Mouse (Mus musculus) stomach, embryonic 15.5 days (tissue): ENCODE measurements at regions not wholly inside any gene's neighbourhood (a gene's known extent, or its start where the extent isn't known, plus 50 kb on each side); places are given as distances from the start of the nearest gene placed in this dataset.

Experiments
- ATAC-seq: fragments of 200-750 bp; cut with Nextera tagmentation; 2 replicates; pipeline ENCODE4 v1.8.0; 2017; ENCODE audit warnings: low read depth, moderate number of reproducible peaks, moderate TSS enrichment; ENCODE audit not compliant: insufficient read depth, low FRiP score
- H3K27ac ChIP-seq: fragments of 300-500 bp; sonication (generic); 2 replicates; pipeline ENCODE4 v1.5.1; 2015; ENCODE audit warnings: mild to moderate bottlenecking, inconsistent platforms
- H3K27me3 ChIP-seq: fragments of 300-500 bp; sonication (generic); replicated peaks from 2 replicates; pipeline ENCODE4 v1.6.1; 2015; ENCODE audit warnings: inconsistent platforms
- H3K36me3 ChIP-seq: fragments of 300-500 bp; sonication (generic); 2 replicates; pipeline ENCODE4 v1.6.1; 2015; ENCODE audit warnings: inconsistent platforms
- H3K4me1 ChIP-seq: fragments of 300-500 bp; sonication (generic); 2 replicates; pipeline ENCODE4 v1.6.1; 2015; ENCODE audit warnings: inconsistent platforms
- H3K4me2 ChIP-seq: fragments of 300-500 bp; sonication (generic); 2 replicates; pipeline ENCODE4 v1.6.1; 2015; ENCODE audit warnings: mild to moderate bottlenecking, inconsistent platforms
- H3K4me3 ChIP-seq: fragments of 300-500 bp; sonication (generic); replicated peaks from 2 replicates; pipeline ENCODE4 v1.5.1; 2015; ENCODE audit warnings: inconsistent platforms
- H3K9ac ChIP-seq: fragments of 300-500 bp; sonication (generic); 2 replicates; pipeline ENCODE4 v1.6.1; 2015; ENCODE audit warnings: inconsistent platforms
- H3K9me3 ChIP-seq: fragments of 300-500 bp; sonication (generic); 2 replicates; pipeline ENCODE4 v1.6.1; 2016; ENCODE audit warnings: inconsistent platforms
- WGBS: fragments of 180-500 bp; shearing (Covaris S2); methylation state at CpG from one replicate; pipeline ENCODE4 v1.1.7; 2015; 5-methylcytosine and 5-hydroxymethylcytosine counted together

DNA sequence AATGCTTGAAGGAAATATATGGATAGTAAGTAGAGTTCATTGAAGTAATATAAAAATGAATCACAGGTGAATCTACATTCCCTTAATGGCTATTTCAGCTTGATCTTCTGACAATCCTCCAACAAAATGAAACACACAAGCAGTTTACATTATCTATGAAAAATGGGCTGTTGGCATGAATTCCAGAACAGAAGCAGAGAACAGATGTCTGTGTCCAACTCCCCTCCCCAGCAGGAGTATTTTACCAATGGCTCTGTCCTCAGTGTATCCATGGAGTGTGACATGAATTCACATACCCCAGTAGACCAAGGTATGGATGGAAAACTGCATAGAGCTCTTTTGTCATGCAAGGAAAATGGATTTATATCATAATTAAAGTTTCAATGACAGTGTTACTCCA lies 370.3 kb upstream of the BC052040 start:
- no peak overlapping the region for H3K4me3 ChIP-seq
- no peaks in the 10 kb centered on the region for H3K27me3 ChIP-seq
- ATAC-seq, result no peak
- no peaks in the 10 kb centered on the region for H3K36me3 ChIP-seq
- H3K9me3 ChIP-seq, result no peaks in the 10 kb centered on the region
- no peak overlapping the region for H3K4me2 ChIP-seq
- H3K4me1 ChIP-seq, result peaks cover 5% of the 10 kb centered on the region
- H3K27ac ChIP-seq, result no peak overlapping the region
- H3K9ac ChIP-seq, result no peak overlapping the region

DNA sequence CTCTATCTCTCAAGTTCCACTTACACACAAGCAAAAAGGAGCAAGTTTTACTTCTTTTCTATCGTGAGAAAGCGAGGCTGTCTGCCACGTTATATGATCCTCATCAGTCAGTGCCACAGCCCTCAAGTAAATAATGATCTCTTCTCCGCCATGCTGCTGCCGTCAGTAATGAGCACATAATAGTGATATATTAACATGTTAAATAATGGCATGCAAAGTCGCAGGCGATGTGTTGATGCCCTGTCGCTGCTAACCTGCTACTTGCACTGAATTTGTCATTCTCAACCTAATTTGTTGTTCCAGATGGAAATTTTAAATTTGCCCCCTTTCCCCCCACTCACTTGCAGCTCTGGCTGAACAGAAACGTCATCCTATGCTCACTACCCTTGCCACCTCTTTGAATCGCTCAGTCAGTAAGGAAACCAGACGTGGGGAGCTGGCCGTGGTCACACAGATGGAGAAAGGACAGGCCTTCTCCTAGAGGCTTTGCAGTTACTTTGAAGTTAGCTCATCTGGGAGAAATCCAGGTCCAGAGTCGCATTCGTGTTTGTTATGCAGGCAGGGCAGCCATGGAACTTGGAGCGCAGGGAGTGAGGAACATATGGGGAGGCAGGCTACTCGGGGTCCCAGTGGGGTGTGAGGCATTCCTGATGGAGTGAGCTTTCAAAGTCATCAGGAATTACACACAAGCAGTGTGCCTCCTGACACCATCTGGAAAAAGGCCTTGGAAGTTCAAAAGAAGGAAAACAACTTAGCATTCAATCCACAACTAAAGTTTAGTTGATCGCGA lies 368.1 kb upstream of the BC052040 start:
- Histone ChIP-seq H3K4me1 (peaks cover 5% of the 10 kb centered on the region), H3K4me3 (no peak overlapping the region), H3K36me3 (no peaks in the 10 kb centered on the region), H3K9ac (no peak overlapping the region), H3K27ac (peak overlapping the region; percentile 18; the same call in 1 of the 2 replicates), H3K27me3 (no peaks in the 10 kb centered on the region), H3K4me2 (peak overlapping the region; percentile 8), H3K9me3 (no peaks in the 10 kb centered on the region)
- WGBS, result 34% methylated on average over 18 of the region's 18 CpGs
- ATAC-seq, result no peak

DNA sequence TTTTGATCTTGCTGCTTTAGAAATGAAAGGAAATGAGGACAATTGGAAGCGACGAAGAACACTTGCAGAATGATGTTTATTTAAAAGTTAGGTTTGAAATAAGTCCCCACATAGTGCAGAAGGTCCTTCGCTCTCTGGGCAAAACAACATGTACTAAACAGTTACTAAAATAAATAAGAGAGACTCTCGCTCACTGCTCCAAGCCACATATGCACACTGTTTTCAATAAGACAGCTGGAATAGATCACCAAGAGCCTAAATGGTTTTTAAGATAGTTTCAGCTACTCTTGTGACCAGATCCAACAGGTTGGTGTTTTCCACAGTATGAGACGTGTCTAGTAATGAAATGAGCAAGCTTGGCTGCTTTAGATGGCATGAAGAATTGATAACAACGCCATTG lies 367.2 kb upstream of the BC052040 start:
- Histone ChIP-seq H3K9ac (no peak overlapping the region), H3K4me3 (no peak overlapping the region), H3K36me3 (no peaks in the 10 kb centered on the region), H3K9me3 (no peaks in the 10 kb centered on the region), H3K27ac (peak overlapping the region; percentile 18), H3K27me3 (no peaks in the 10 kb centered on the region), H3K4me2 (no peak overlapping the region), H3K4me1 (peaks cover 5% of the 10 kb centered on the region)
- ATAC-seq, result no peak
- WGBS, result 47% methylated on average over 6 of the region's 6 CpGs

DNA sequence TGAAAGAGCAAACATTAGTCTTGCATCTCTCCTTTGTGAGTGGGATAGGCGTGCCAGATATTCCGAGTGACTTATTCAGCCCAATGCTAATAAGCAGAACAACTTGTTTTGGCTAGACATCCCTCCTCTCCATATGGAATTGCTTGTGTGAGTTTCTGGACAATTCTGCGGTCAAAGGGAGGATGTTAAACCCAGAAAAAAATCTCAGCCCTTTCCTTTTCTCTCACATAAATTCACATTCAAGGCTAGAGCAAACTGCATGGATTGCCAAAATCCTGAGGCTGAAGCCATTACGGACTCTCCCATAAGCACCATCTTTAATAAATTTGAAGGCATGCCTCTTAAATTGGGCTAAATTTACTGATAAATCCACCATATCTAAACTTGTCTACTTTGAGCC lies 351.5 kb upstream of the BC052040 start:
- no peak overlapping the region for H3K9ac ChIP-seq
- H3K36me3 ChIP-seq, result no peaks in the 10 kb centered on the region
- no peak for ATAC-seq
- no peak overlapping the region for H3K4me2 ChIP-seq
- WGBS, result 67% methylated on average over 4 of the region's 4 CpGs
- no peaks in the 10 kb centered on the region for H3K4me1 ChIP-seq
- H3K27me3 ChIP-seq, result no peaks in the 10 kb centered on the region
- no peak overlapping the region for H3K27ac ChIP-seq
- H3K9me3 ChIP-seq, result no peaks in the 10 kb centered on the region
- H3K4me3 ChIP-seq, result no peak overlapping the region

DNA sequence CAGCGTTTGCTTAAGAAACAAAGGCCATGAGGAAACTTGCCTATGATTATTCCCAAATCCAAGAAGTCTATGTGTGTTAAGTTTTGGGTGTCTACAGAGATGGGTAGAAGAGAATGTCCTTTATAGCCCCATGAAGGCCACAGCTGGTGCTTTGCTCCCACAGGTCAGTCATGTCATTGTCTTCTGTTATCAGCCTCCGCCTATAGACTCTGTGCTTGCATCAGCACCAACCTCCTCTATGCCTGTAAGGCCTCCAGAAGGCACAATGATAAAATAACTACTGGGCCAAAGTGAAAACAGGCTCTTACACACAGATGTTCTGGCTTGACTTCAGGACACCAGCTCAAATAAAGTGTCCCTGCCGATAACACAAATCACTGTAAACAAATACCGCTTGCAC lies 333.8 kb upstream of the BC052040 start:
- Histone ChIP-seq H3K9ac (no peak overlapping the region), H3K27ac (no peak overlapping the region), H3K27me3 (no peaks in the 10 kb centered on the region), H3K4me3 (no peak overlapping the region), H3K9me3 (no peaks in the 10 kb centered on the region), H3K4me2 (no peak overlapping the region), H3K36me3 (no peaks in the 10 kb centered on the region), H3K4me1 (0 out of 2 replicates have a peak, but pooled peaks cover 8% of the 10 kb centered on the region)
- ATAC-seq, result no peak
- WGBS, result 56% methylated on average over 4 of the region's 4 CpGs

DNA sequence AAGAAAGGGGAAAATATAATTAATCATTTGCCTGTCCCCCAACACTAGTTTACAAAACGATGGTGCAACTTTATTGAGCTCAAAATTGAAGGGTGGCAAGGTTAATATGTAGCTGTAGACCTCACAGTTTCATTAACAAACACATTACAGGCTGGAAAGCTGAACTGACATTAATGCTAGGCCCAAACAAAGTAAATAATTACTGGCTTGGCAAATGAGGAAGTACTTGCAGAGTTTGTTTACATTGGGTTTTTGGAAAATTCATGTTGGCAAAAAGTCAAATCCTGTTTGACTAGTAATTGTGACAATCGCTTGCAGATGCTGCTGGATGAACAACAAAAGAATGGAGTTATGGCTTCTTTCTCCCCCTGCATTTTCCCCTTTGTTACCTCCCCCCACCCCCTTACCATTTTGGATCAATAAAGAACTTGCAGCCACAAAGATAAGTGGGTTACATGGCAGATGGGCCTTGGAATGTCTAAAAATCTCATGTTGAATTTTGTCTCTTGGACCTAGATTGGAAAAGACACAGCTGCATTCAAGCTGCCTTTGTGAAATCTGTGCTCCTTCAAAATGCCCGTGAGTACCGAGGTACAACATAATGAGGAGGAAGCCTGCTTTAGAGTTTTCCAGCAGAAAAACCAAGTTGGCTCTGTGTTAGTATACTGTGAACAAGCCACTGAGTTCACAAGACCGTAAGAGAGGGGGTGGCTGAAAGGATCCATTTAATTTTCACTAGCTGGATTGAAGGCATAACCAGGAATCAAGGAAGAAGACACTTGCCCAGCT lies 331.3 kb upstream of the BC052040 start:
- Histone ChIP-seq H3K27me3 (no peaks in the 10 kb centered on the region), H3K4me2 (no peak overlapping the region), H3K36me3 (no peaks in the 10 kb centered on the region), H3K9ac (no peak overlapping the region), H3K4me3 (no peak overlapping the region), H3K27ac (peak overlapping the region; percentile 51; the same call in 1 of the 2 replicates), H3K4me1 (0 out of 2 replicates have a peak, but pooled peaks cover 8% of the 10 kb centered on the region), H3K9me3 (no peaks in the 10 kb centered on the region)
- 27% methylated on average over 5 of the region's 5 CpGs for WGBS
- no peak for ATAC-seq

DNA sequence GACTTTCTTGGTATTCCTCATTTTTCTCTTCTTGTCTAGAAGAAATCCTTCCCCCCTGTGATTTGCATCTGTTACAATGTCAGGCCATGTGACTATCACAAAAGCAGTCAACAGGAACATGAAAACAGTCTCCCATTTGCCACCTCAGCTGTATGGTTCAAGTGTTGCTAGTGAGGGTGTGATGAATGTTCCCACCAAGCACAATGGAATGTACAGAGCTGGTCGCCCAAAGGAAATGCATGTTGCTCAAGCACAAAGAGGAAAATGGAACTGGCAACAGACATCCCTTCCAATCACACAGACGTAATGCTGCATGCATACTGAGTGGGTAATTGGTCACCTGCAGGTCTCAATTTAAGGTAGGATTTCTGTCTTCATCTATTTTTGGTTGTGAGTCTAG lies 324.1 kb upstream of the BC052040 start:
- WGBS, result 87% methylated on average over 2 of the region's 2 CpGs
- no peaks in the 10 kb centered on the region for H3K4me1 ChIP-seq
- no peak overlapping the region for H3K9ac ChIP-seq
- no peaks in the 10 kb centered on the region for H3K9me3 ChIP-seq
- H3K4me2 ChIP-seq, result no peak overlapping the region
- H3K27ac ChIP-seq, result no peak overlapping the region
- H3K36me3 ChIP-seq, result no peaks in the 10 kb centered on the region
- H3K27me3 ChIP-seq, result no peaks in the 10 kb centered on the region
- H3K4me3 ChIP-seq, result no peak overlapping the region
- no peak for ATAC-seq

DNA sequence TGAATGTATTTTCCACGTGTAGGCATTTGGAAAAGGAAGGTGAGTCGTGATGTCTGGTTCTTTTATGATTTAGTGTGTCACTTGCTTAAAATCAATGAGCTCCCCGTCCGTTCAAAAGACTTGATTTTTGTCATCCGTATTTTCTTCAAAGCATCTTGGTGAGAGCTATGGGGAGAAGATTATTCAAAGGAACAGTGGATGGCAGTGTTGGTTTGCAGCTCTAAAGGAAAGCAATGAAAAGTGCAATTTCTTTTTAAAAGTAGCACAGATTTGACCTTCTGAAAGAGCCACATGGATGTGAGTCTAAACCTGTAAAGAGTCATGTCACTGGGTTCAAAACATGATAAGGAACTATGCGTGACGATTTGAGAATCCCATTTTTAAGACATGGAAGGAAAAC lies 313.3 kb upstream of the BC052040 start:
- Histone ChIP-seq H3K4me1 (no peaks in the 10 kb centered on the region), H3K4me2 (no peak overlapping the region), H3K4me3 (no peak overlapping the region), H3K36me3 (no peaks in the 10 kb centered on the region), H3K27ac (no peak overlapping the region), H3K9me3 (no peaks in the 10 kb centered on the region), H3K27me3 (no peaks in the 10 kb centered on the region), H3K9ac (no peak overlapping the region)
- 66% methylated on average over 7 of the region's 7 CpGs for WGBS
- no peak for ATAC-seq

DNA sequence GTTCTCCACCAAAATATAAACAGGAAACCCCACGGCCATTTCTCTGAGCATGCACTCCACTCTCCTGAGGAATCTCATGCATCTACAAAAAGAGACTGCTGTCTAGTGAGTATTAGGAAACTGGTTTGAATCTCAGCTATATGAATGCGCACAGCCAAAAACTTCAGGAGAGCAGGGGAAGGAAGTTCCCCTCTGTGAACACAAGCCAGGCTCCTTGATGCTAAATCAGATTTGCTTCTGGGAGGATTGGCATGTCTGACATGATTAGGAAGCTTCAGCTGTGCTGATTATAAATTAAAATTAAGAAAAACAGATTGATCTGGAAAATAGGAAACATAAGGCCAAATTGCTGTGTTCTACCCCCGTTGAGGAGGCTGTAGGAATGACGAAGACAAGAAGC lies 304.1 kb upstream of the BC052040 start:
- Histone ChIP-seq H3K36me3 (no peaks in the 10 kb centered on the region), H3K9ac (no peak overlapping the region), H3K4me1 (0 out of 2 replicates have a peak, but pooled peaks cover 3% of the 10 kb centered on the region), H3K4me3 (no peak overlapping the region), H3K27me3 (no peaks in the 10 kb centered on the region), H3K4me2 (no peak overlapping the region), H3K9me3 (no peaks in the 10 kb centered on the region), H3K27ac (no peak overlapping the region)
- ATAC-seq, result no peak
- WGBS, result 52% methylated on average over 4 of the region's 4 CpGs

DNA sequence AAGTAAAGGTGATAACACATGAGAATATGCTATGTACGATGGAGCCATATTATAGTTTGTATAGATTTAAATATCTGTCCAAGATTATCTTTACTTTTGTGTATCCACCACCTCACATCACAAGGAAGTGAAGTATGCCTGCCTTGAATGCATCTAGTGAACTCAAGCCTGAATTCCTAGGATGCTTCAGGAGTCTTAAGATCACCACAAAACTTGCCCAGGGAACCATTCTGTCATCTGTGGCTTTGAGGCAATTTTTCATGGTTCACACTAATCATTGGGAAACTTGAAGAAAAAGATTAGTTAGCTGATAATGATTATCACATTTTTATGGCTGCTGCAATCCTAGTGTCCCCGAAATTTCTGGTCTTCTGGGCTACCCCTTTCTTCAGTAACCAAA lies 288.5 kb upstream of the BC052040 start:
- WGBS, result 73% methylated on average over 2 of the region's 2 CpGs
- Histone ChIP-seq H3K4me3 (no peak overlapping the region), H3K9me3 (no peaks in the 10 kb centered on the region), H3K36me3 (no peaks in the 10 kb centered on the region), H3K4me1 (no peaks in the 10 kb centered on the region), H3K4me2 (no peak overlapping the region), H3K27me3 (no peaks in the 10 kb centered on the region), H3K9ac (no peak overlapping the region), H3K27ac (no peak overlapping the region)
- ATAC-seq, result no peak

DNA sequence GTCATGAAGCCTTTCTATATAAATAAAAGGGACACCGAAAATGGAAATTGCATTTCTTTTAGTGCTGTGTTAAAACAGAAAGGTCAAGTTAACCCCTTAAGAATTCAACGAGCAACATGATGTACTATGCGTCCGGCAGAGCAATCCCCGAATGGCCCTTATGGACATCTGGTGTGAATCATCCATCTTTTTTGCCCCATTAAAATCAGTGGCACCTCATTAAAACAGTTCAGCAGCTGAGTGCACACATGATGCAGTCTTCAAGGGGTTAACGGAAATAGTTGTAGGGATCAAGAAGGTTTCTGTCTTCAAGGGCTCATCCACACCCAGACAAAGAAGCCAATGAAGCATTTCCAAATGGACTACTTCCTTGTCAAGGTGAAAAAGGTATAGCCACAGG lies 284.1 kb upstream of the BC052040 start:
- Histone ChIP-seq H3K36me3 (no peaks in the 10 kb centered on the region), H3K27ac (no peak overlapping the region), H3K4me3 (no peak overlapping the region), H3K9me3 (no peaks in the 10 kb centered on the region), H3K9ac (no peak overlapping the region), H3K4me1 (no peaks in the 10 kb centered on the region), H3K27me3 (no peaks in the 10 kb centered on the region), H3K4me2 (no peak overlapping the region)
- 76% methylated on average over 6 of the region's 6 CpGs for WGBS
- no peak for ATAC-seq

DNA sequence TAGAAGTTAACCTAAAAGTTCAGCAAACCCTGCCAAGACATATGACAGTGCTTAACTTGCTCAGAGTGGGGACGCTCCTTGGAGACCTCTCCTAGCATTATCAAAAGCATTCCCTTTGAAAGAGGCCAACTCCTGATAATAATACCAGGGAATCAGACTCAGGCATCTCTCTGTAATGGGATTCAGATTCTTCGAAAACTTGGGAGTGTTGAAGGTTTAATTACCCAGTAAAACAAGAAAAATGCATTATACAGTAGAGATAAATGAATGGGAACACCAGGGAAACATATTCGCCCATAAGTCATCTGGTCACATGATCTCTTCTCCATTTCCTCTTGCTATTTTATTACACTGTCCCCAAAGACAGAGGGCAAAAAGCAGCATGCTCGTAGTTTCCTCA lies 274.3 kb upstream of the BC052040 start:
- Histone ChIP-seq H3K36me3 (no peaks in the 10 kb centered on the region), H3K4me1 (no peaks in the 10 kb centered on the region), H3K9me3 (no peaks in the 10 kb centered on the region), H3K4me3 (no peak overlapping the region), H3K9ac (no peak overlapping the region), H3K27ac (no peak overlapping the region), H3K27me3 (no peaks in the 10 kb centered on the region), H3K4me2 (no peak overlapping the region)
- ATAC-seq, result no peak
- WGBS, result 71% methylated on average over 4 of the region's 4 CpGs
